Comparison of ENCODE assay signal across 20 mouse cellular contexts in the genomic region with DNA sequence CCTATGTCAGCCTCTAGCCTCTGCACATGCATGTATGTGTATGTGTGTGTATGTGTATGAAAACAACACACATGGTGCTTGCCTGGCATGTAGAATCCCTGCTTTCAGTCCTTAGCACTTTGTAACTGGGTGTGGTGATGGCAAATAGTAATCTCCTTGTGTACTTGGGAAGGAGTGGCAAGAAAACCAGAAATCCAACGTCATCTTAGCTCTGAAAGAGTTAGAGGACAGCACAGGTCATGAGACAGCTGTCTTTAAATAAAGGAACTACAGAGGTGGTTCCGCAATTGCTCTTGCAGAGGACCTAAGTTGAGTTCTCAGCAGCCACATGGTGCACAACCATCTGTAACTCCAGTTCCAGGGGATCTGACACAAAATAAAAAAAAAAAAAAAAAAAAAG. TPM values are rescaled to one million over a fixed set of nuclear protein-coding genes. Genes with fewer than 3 reads are reported as not detected.
DNase-seq lines count a peak whose midpoint lies in the region; ATAC-seq and TF ChIP-seq lines count a peak whose summit lies in the region.
"Had no signal": no experiment of that assay in that cellular context is flagged by ENCODE, and none has a peak within 500 bp of the region (broad histone marks: within the 10 kb centered on the region; RNA-seq: fewer than 3 reads in every experiment).

No protein-coding gene starts in this region.

- H3K4me1 ChIP-seq in liver, postnatal 0 days (ENCODE audit: insufficient read depth) = peaks cover 18% of the 10 kb centered on the region
- H3K4me1 ChIP-seq in liver, embryonic 11.5 days (replicated peaks; ENCODE audit: control insufficient read depth, insufficient read depth, low read length) = peaks cover 11% of the 10 kb centered on the region
- H3K4me1 ChIP-seq: forebrain, embryonic 15.5 days; hindbrain, embryonic 15.5 days; lung, embryonic 15.5 days; midbrain, embryonic 10.5 days; neural tube, embryonic 12.5 days had no signal

- H3K36me3 ChIP-seq in liver, postnatal 0 days (replicated peaks; ENCODE audit: insufficient read depth, low read length) = peaks cover 47% of the 10 kb centered on the region
- H3K36me3 ChIP-seq in liver, embryonic 11.5 days (ENCODE audit: control insufficient read depth, insufficient read depth, low read length) = peaks cover 28% of the 10 kb centered on the region
- H3K36me3 ChIP-seq in macrophage (ENCODE audit: inconsistent target) = peaks cover 15% of the 10 kb centered on the region
- peaks cover 13% of the 10 kb centered on the region for H3K36me3 ChIP-seq in splenic B cell, adult 2 months (ENCODE audit: control insufficient read depth, insufficient read depth, low read length, poor library complexity, severe bottlenecking)

- DNase-seq in liver, postnatal 0 days = no peak
- no peak for DNase-seq in liver, embryonic 11.5 days (ENCODE audit: low spot score)
- peak; percentile 14 for DNase-seq in splenic B cell, adult 2 months (ENCODE audit: low read depth, low spot score)
- DNase-seq in spleen, adult 18-20 months = no peak
- DNase-seq in right cerebral cortex, adult 2 months (ENCODE audit: low spot score in 2 of 2) = no peak
- no peak for DNase-seq in left cerebral cortex, postnatal 36 days (ENCODE audit: low spot score in 2 of 2)
- DNase-seq: B cell, adult 2 months; cerebellum, postnatal 10 days; kidney, postnatal 10 days; left cerebral cortex, postnatal 4 days; thymus, postnatal 14 days had no signal

- no peak overlapping the region for H3K4me3 ChIP-seq in liver, postnatal 0 days (ENCODE audit: low read depth, low read length)
- H3K4me3 ChIP-seq in liver, embryonic 11.5 days (ENCODE audit: low read depth, low read length) = no peak overlapping the region
- H3K4me3 ChIP-seq in macrophage (ENCODE audit: inconsistent target) = no peak overlapping the region
- H3K4me3 ChIP-seq: forebrain, embryonic 15.5 days; heart, embryonic 13.5 days; hindbrain, embryonic 15.5 days; liver, embryonic 12.5 days; lung, embryonic 15.5 days; midbrain, embryonic 10.5 days; neural tube, embryonic 12.5 days had no signal

- intact Hi-C loops in left cerebral cortex, postnatal 36 days (cut with DNase I) = no loop called here

- no peak overlapping the region for H3K27ac ChIP-seq in liver, postnatal 0 days (ENCODE audit: low read depth)
- H3K27ac ChIP-seq in liver, embryonic 11.5 days (ENCODE audit: low read depth, low read length) = no peak overlapping the region
- peak overlapping the region; percentile 57 for H3K27ac ChIP-seq in macrophage
- H3K27ac ChIP-seq: forebrain, embryonic 15.5 days; heart, embryonic 13.5 days; hindbrain, embryonic 15.5 days; liver, embryonic 12.5 days; lung, embryonic 15.5 days; midbrain, embryonic 10.5 days; neural tube, embryonic 12.5 days had no signal

- no peaks in the 10 kb centered on the region for H3K9me3 ChIP-seq in liver, postnatal 0 days (ENCODE audit: low read length)
- no peaks in the 10 kb centered on the region for H3K9me3 ChIP-seq in liver, embryonic 11.5 days (ENCODE audit: control insufficient read depth, low read length)
- H3K9me3 ChIP-seq: forebrain, embryonic 15.5 days; heart, embryonic 13.5 days; hindbrain, embryonic 15.5 days; liver, embryonic 12.5 days; lung, embryonic 15.5 days; midbrain, embryonic 10.5 days; neural tube, embryonic 12.5 days had no signal

- H3K27me3 ChIP-seq in liver, postnatal 0 days (ENCODE audit: insufficient read depth, low read length) = no peaks in the 10 kb centered on the region
- H3K27me3 ChIP-seq in liver, embryonic 11.5 days (replicated peaks; ENCODE audit: control insufficient read depth, insufficient read depth, low read length) = no peaks in the 10 kb centered on the region
- no peaks in the 10 kb centered on the region for H3K27me3 ChIP-seq in splenic B cell, adult 2 months (ENCODE audit: control insufficient read depth, insufficient read depth, low read length, poor library complexity, severe bottlenecking)
- H3K27me3 ChIP-seq: forebrain, embryonic 15.5 days; heart, embryonic 13.5 days; hindbrain, embryonic 15.5 days; liver, embryonic 12.5 days; lung, embryonic 15.5 days; neural tube, embryonic 12.5 days had no signal

- TF ChIP-seq CTCF in liver, postnatal 0 days (IDR thresholded peaks at IDR 0.05; ENCODE audit: low read depth) = no peak

- peaks cover 87% of the 10 kb centered on the region for H3K79me2 ChIP-seq in macrophage (ENCODE audit: inconsistent target)

- ATAC-seq in liver, postnatal 0 days = peak; percentile 27; the same call in 1 of the 2 replicates
- ATAC-seq in liver, embryonic 11.5 days (replicated peaks; ENCODE audit: low FRiP score) = no peak
- peak; percentile 62; the same call in 1 of the 2 replicates for ATAC-seq in common myeloid progenitor, adult 5-6 weeks (replicated peaks; ENCODE audit: low read depth, poor library complexity, severe bottlenecking)
- ATAC-seq: forebrain, embryonic 15.5 days; liver, embryonic 12.5 days had no signal

- H3K4me2 ChIP-seq in liver, postnatal 0 days (ENCODE audit: low read depth, low read length) = no peak overlapping the region
- H3K4me2 ChIP-seq in liver, embryonic 11.5 days = no peak overlapping the region
- H3K4me2 ChIP-seq: forebrain, embryonic 15.5 days; heart, embryonic 13.5 days; hindbrain, embryonic 15.5 days; liver, embryonic 12.5 days; lung, embryonic 15.5 days; neural tube, embryonic 12.5 days had no signal

- H3K9ac ChIP-seq in liver, postnatal 0 days (replicated peaks) = no peak overlapping the region
- H3K9ac ChIP-seq in liver, embryonic 11.5 days (ENCODE audit: low read depth, low read length) = no peak overlapping the region
- H3K9ac ChIP-seq: forebrain, embryonic 15.5 days; heart, embryonic 13.5 days; hindbrain, embryonic 15.5 days; liver, embryonic 12.5 days; lung, embryonic 15.5 days; neural tube, embryonic 12.5 days had no signal

- TF ChIP-seq EP300 in liver, postnatal 0 days (IDR thresholded peaks at IDR 0.05; ENCODE audit: low read depth) = no peak

- 65% methylated on average over 2 of the region's 2 CpGs for WGBS in liver, postnatal 0 days (ENCODE audit: insufficient replicate concordance)
- 78% methylated on average over 2 of the region's 2 CpGs for WGBS in liver, embryonic 11.5 days
- WGBS in macrophage (ENCODE audit: missing documents) = 34% methylated on average over 2 of the region's 2 CpGs

RNA-seq across cellular contexts. Expression of gene Ogdh, which starts 8.0 kb away (rescaled TPM):
- 48.0 and 50.1 TPM in 2 replicates for polyA plus RNA-seq in liver, postnatal 0 days (2015; fragmentation: Nextera tagmentation; extraction: Ambion mirVana)
- polyA plus RNA-seq in liver, embryonic 11.5 days (2014; fragmentation: Nextera tagmentation; extraction: Ambion mirVana) = 124 and 131 TPM in 2 replicates
- total RNA-seq in common myeloid progenitor, adult 5-6 weeks (2017) = 95.6 and 111 TPM in 2 replicates
- total RNA-seq in macrophage (2018; cell fraction: chromatin; rRNA removed) = 100 to 1,000 TPM in 14 of 26 experiments, 10 to 100 TPM in 12; 40.4 to 138 (median 104) TPM
- total RNA-seq in macrophage (2018; cell fraction: cytosol; rRNA removed) = 100 to 1,000 TPM in 2 of 26 experiments, 10 to 100 TPM in 24; 68.4 to 103 (median 89.7) TPM
- 100 to 1,000 TPM in 9 of 26 experiments, 10 to 100 TPM in 17; 50.3 to 122 (median 93.4) TPM for total RNA-seq in macrophage (2018; cell fraction: nucleus; rRNA removed)
- polyA plus RNA-seq in macrophage (2018) = 73.2 to 90.4 TPM (median 78.8 TPM) in 3 replicates
- total RNA-seq in left cerebral cortex, postnatal 36 days (2021) = 100 to 1,000 TPM; 245 to 252 TPM

RNA-seq across cellular contexts. Expression of gene Tmed4, which starts 24.8 kb away (rescaled TPM):
- polyA plus RNA-seq in liver, postnatal 0 days (2015; fragmentation: Nextera tagmentation; extraction: Ambion mirVana) = 83.4 and 91.5 TPM in 2 replicates
- 76.2 and 78.8 TPM in 2 replicates for polyA plus RNA-seq in liver, embryonic 11.5 days (2014; fragmentation: Nextera tagmentation; extraction: Ambion mirVana)
- 37.5 and 49.2 TPM in 2 replicates for total RNA-seq in common myeloid progenitor, adult 5-6 weeks (2017)
- 10 to 100 TPM in 21 of 26 experiments, 1 to 10 TPM in 5; 5.8 to 52.1 (median 23.9) TPM for total RNA-seq in macrophage (2018; cell fraction: chromatin; rRNA removed)
- total RNA-seq in macrophage (2018; cell fraction: cytosol; rRNA removed) = 10 to 100 TPM; 41.3 to 61.2 (median 54.5) TPM
- 10 to 100 TPM; 27.1 to 70.9 (median 44.3) TPM for total RNA-seq in macrophage (2018; cell fraction: nucleus; rRNA removed)
- 45.3 to 56.5 TPM (median 55.9 TPM) in 3 replicates for polyA plus RNA-seq in macrophage (2018)
- total RNA-seq in left cerebral cortex, postnatal 36 days (2021) = 10 to 100 TPM; 86.8 to 99.1 TPM

RNA-seq across cellular contexts. Expression of gene Ddx56, which starts 31.9 kb away (rescaled TPM):
- polyA plus RNA-seq in liver, postnatal 0 days (2015; fragmentation: Nextera tagmentation; extraction: Ambion mirVana) = 32.5 and 33.8 TPM in 2 replicates
- 141 and 151 TPM in 2 replicates for polyA plus RNA-seq in liver, embryonic 11.5 days (2014; fragmentation: Nextera tagmentation; extraction: Ambion mirVana)
- total RNA-seq in common myeloid progenitor, adult 5-6 weeks (2017) = 40.9 and 43.2 TPM in 2 replicates
- 10 to 100 TPM; 13.6 to 66.0 (median 40.8) TPM for total RNA-seq in macrophage (2018; cell fraction: chromatin; rRNA removed)
- 10 to 100 TPM; 15.2 to 26.0 (median 20.9) TPM for total RNA-seq in macrophage (2018; cell fraction: cytosol; rRNA removed)
- 10 to 100 TPM; 15.1 to 69.0 (median 25.0) TPM for total RNA-seq in macrophage (2018; cell fraction: nucleus; rRNA removed)
- polyA plus RNA-seq in macrophage (2018) = 13.2 to 43.0 TPM (median 17.6 TPM) in 3 replicates
- total RNA-seq in left cerebral cortex, postnatal 36 days (2021) = 10 to 100 TPM; 45.8 to 46.5 TPM
